Mouse (Mus musculus) CH12.LX (cell line): Measurements from ENCODE around the gene Arhgap1.

Experiments used
- CTCF ChIP-seq, 2 experiments: IDR thresholded peaks in 1 of 2; conservative IDR thresholded peaks in 1 of 2; 2 replicates each; pipeline ENCODE4 v1.5.1; 2011 to 2012; ENCODE audit warnings: low read depth in 2 of 2, low read length in 2 of 2, improper control_type of control experiment in 1 of 2, inconsistent platforms in 1 of 2, mild to moderate bottlenecking in 1 of 2, moderate library complexity in 1 of 2
- E2F4 ChIP-seq: IDR thresholded peaks from 2 replicates; pipeline ENCODE4 v1.6.1; 2011; ENCODE audit warnings: low read depth, low read length, improper control_type of control experiment; ENCODE audit not compliant: insufficient replicate concordance
- EP300 ChIP-seq: IDR thresholded peaks from 2 replicates; pipeline ENCODE4 v1.6.1; 2011; ENCODE audit warnings: low read length, improper control_type of control experiment
- ETS1 ChIP-seq: conservative IDR thresholded peaks from 2 replicates; pipeline ENCODE4 v1.6.1; 2012; ENCODE audit warnings: low read depth, mild to moderate bottlenecking, inconsistent platforms, low read length, improper control_type of control experiment, moderate library complexity
- MAZ ChIP-seq: IDR thresholded peaks from 2 replicates; pipeline ENCODE4 v1.6.1; 2012; ENCODE audit warnings: low read depth, mild to moderate bottlenecking, inconsistent platforms, low read length, improper control_type of control experiment, moderate library complexity
- POLR2A ChIP-seq: IDR thresholded peaks from 2 replicates; pipeline ENCODE4 v1.6.1; 2011; ENCODE audit warnings: low read depth, mild to moderate bottlenecking, improper control_type of control experiment, low read length
- POLR2AphosphoS2 ChIP-seq: IDR thresholded peaks from 2 replicates; pipeline ENCODE4 v1.6.1; 2011; ENCODE audit warnings: low read depth, low read length, improper control_type of control experiment
- SIN3A ChIP-seq: IDR thresholded peaks from 2 replicates; pipeline ENCODE4 v1.6.1; 2012; ENCODE audit warnings: low read length, improper control_type of control experiment, inconsistent platforms
- TCF12 ChIP-seq: IDR thresholded peaks from 2 replicates; pipeline ENCODE4 v1.6.1; 2014; ENCODE audit warnings: low read depth, mild to moderate bottlenecking, inconsistent platforms, low read length, improper control_type of control experiment
- UBTF ChIP-seq: IDR thresholded peaks from 2 replicates; pipeline ENCODE4 v1.6.1; 2012; ENCODE audit warnings: low read depth, mild to moderate bottlenecking, inconsistent platforms, low read length, improper control_type of control experiment, moderate library complexity
- USF1 ChIP-seq: IDR thresholded peaks from 2 replicates; pipeline ENCODE4 v1.6.1; 2014; ENCODE audit warnings: low read depth, mild to moderate bottlenecking, inconsistent platforms, low read length, improper control_type of control experiment

DNA sequence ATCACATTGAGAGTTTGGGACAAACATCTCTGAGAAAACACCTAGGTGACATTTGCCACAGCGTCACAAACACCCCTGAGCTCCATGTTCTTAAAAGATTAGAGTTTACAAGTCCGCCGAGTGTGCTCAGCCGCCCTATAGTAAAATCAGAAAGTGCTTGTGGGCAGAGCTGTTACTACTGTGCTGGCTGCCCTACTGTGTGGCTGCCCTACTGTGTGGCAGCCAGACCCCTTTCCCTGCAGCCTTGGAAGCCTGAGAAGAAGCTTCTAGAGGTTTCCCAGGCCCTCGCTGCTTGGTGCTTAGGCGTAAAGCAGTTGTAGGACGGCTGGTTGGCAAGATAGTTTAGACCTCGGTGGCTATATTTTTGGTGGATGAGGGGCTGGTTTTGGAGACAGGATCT, 10.0 kb downstream of the Arhgap1 start:
- TF ChIP-seq UBTF (no peak), CTCF (conservative IDR thresholded peaks at IDR 0.05 in 1 of 2, IDR thresholded peaks at IDR 0.05 in 1 of 2; ENCODE audit: low read depth in 2 of 2, low read length in 2 of 2) (no peak), EP300 (no peak), POLR2AphosphoS2 (no peak), E2F4 (no peak), SIN3A (no peak), USF1 (no peak), MAZ (no peak), TCF12 (no peak), ETS1 (no peak), POLR2A (no peak)
